Comparison of ENCODE assay signal across 8 mouse cellular contexts in genomic region chr5:136961983-136962461, GRCm38 (mm10). TPM values are rescaled to one million over a fixed set of nuclear protein-coding genes. Genes with fewer than 3 reads are reported as not detected.
DNase-seq lines count a peak whose midpoint lies in the region; ATAC-seq and TF ChIP-seq lines count a peak whose summit lies in the region.

No protein-coding gene starts in this region.

- peak overlapping the region; percentile 74 for H3K9ac ChIP-seq in forebrain, embryonic 13.5 days
- peak overlapping the region; percentile 80 for H3K9ac ChIP-seq in liver, postnatal 0 days (replicated peaks)
- peak overlapping the region; percentile 67 for H3K9ac ChIP-seq in neural tube, embryonic 14.5 days (replicated peaks; ENCODE audit: low read depth, low read length)

- peak; percentile 86 for DNase-seq in c-Kit-positive CD71-positive TER-119-positive erythroid progenitor cells, embryonic 14.5 days (ENCODE audit: low spot score)
- peak; percentile 94 to 95 for DNase-seq in heart, postnatal 10 days
- peak; percentile 88 for DNase-seq in large intestine, adult 2 months (ENCODE audit: low read depth, low spot score)
- DNase-seq in liver, postnatal 0 days, result peak; percentile 92
- DNase-seq in testis, postnatal 10 days (ENCODE audit: low spot score), result peak; percentile 92

- peak; percentile 93 for ATAC-seq in forebrain, embryonic 13.5 days
- peak; percentile 91 for ATAC-seq in liver, postnatal 0 days
- ATAC-seq in neural tube, embryonic 14.5 days (ENCODE audit: low read depth), result peak; percentile 90

- H3K27ac ChIP-seq in forebrain, embryonic 13.5 days, result peak overlapping the region; percentile 87
- peak overlapping the region; percentile 92 for H3K27ac ChIP-seq in liver, postnatal 0 days (ENCODE audit: low read depth)
- H3K27ac ChIP-seq in neural tube, embryonic 14.5 days (ENCODE audit: low read depth, low read length), result peak overlapping the region; percentile 86

- H3K4me1 ChIP-seq in E14TG2a.4 (replicated peaks; ENCODE audit: low read depth, low read length), result peaks cover 92% of the 10 kb centered on the region
- H3K4me1 ChIP-seq in forebrain, embryonic 13.5 days, result peaks cover 16% of the 10 kb centered on the region
- H3K4me1 ChIP-seq in liver, postnatal 0 days (ENCODE audit: insufficient read depth), result peaks cover 42% of the 10 kb centered on the region
- peaks cover 5% of the 10 kb centered on the region; the same call in 1 of the 2 replicates for H3K4me1 ChIP-seq in neural tube, embryonic 14.5 days (ENCODE audit: control insufficient read depth, insufficient read depth, low read length)

- H3K4me3 ChIP-seq in E14TG2a.4 (replicated peaks; ENCODE audit: low read length), result peak overlapping the region; percentile 85
- peak overlapping the region; percentile 60 for H3K4me3 ChIP-seq in forebrain, embryonic 13.5 days
- peak overlapping the region; percentile 76 for H3K4me3 ChIP-seq in liver, postnatal 0 days (ENCODE audit: low read depth, low read length)
- peak overlapping the region; percentile 66 for H3K4me3 ChIP-seq in neural tube, embryonic 14.5 days (ENCODE audit: low read depth, low read length)

- no peaks in the 10 kb centered on the region for H3K9me3 ChIP-seq in E14TG2a.4 (ENCODE audit: low read length)
- no peaks in the 10 kb centered on the region for H3K9me3 ChIP-seq in forebrain, embryonic 13.5 days (replicated peaks)
- H3K9me3 ChIP-seq in liver, postnatal 0 days (ENCODE audit: low read length), result no peaks in the 10 kb centered on the region
- no peaks in the 10 kb centered on the region for H3K9me3 ChIP-seq in neural tube, embryonic 14.5 days (ENCODE audit: control insufficient read depth, low read length)

- peaks cover 67% of the 10 kb centered on the region for H3K36me3 ChIP-seq in E14TG2a.4 (ENCODE audit: insufficient read depth, low read length)
- H3K36me3 ChIP-seq in forebrain, embryonic 13.5 days (ENCODE audit: poor library complexity, severe bottlenecking), result peaks cover 48% of the 10 kb centered on the region
- H3K36me3 ChIP-seq in liver, postnatal 0 days (replicated peaks; ENCODE audit: insufficient read depth, low read length), result peaks cover 29% of the 10 kb centered on the region
- peaks cover 29% of the 10 kb centered on the region for H3K36me3 ChIP-seq in neural tube, embryonic 14.5 days (ENCODE audit: control insufficient read depth, insufficient read depth, low read length)

- 0% methylated on average over 20 of the region's 20 CpGs for WGBS in forebrain, embryonic 13.5 days
- under 1% methylated on average over 20 of the region's 20 CpGs for WGBS in large intestine, adult 2 months
- WGBS in liver, postnatal 0 days (ENCODE audit: insufficient replicate concordance), result under 1% methylated on average over 20 of the region's 20 CpGs
- under 1% methylated on average over 20 of the region's 20 CpGs for WGBS in neural tube, embryonic 14.5 days

- peak overlapping the region; percentile 73 for H3K4me2 ChIP-seq in forebrain, embryonic 13.5 days
- peak overlapping the region; percentile 84 for H3K4me2 ChIP-seq in liver, postnatal 0 days (ENCODE audit: low read depth, low read length)
- peak overlapping the region; percentile 74 for H3K4me2 ChIP-seq in neural tube, embryonic 14.5 days (ENCODE audit: low read depth, low read length)

- intact Hi-C loops in heart, postnatal 10 days (cut with DNase I), result no loop called here

- TF ChIP-seq CTCF in E14TG2a.4 (conservative IDR thresholded peaks at IDR 0.05; ENCODE audit: low read length), result no peak
- no peak for TF ChIP-seq CTCF in liver, postnatal 0 days (IDR thresholded peaks at IDR 0.05; ENCODE audit: low read depth)

- no peak; the same call in 1 of the 2 replicates for TF ChIP-seq EP300 in liver, postnatal 0 days (IDR thresholded peaks at IDR 0.05; ENCODE audit: low read depth)

- H3K27me3 ChIP-seq in E14TG2a.4 (ENCODE audit: insufficient read depth, low read length), result no peaks in the 10 kb centered on the region
- no peaks in the 10 kb centered on the region for H3K27me3 ChIP-seq in forebrain, embryonic 13.5 days
- H3K27me3 ChIP-seq in liver, postnatal 0 days (ENCODE audit: insufficient read depth, low read length), result no peaks in the 10 kb centered on the region
- H3K27me3 ChIP-seq in neural tube, embryonic 14.5 days (ENCODE audit: control insufficient read depth, insufficient read depth, low read length), result no peaks in the 10 kb centered on the region

RNA-seq across cellular contexts. Expression of gene Cldn15, which starts 4.4 kb away (rescaled TPM):
- 0.13 and 0.31 TPM in 2 replicates for polyA plus RNA-seq in forebrain, embryonic 13.5 days (2015; fragmentation: Nextera tagmentation; extraction: Ambion mirVana)
- total RNA-seq in heart, postnatal 10 days (2021), result 1 to 10 TPM; 5.8 to 8.1 TPM
- polyA plus RNA-seq in large intestine, adult 2 months (2012; rRNA removed), result 434 and 763 TPM in 2 replicates
- polyA plus RNA-seq in liver, postnatal 0 days (2015; fragmentation: Nextera tagmentation; extraction: Ambion mirVana), result 6.7 and 7.0 TPM in 2 replicates
- 0.12 and 0.39 TPM in 2 replicates for polyA plus RNA-seq in neural tube, embryonic 14.5 days (2014; fragmentation: Nextera tagmentation; extraction: Ambion mirVana)

RNA-seq across cellular contexts. Expression of gene Fis1, which starts 8.9 kb away (rescaled TPM):
- polyA plus RNA-seq in forebrain, embryonic 13.5 days (2015; fragmentation: Nextera tagmentation; extraction: Ambion mirVana), result 350 and 357 TPM in 2 replicates
- total RNA-seq in heart, postnatal 10 days (2021), result 100 to 1,000 TPM; 180 to 184 TPM
- 229 and 235 TPM in 2 replicates for polyA plus RNA-seq in large intestine, adult 2 months (2012; rRNA removed)
- polyA plus RNA-seq in liver, postnatal 0 days (2015; fragmentation: Nextera tagmentation; extraction: Ambion mirVana), result 173 and 176 TPM in 2 replicates
- 409 and 414 TPM in 2 replicates for polyA plus RNA-seq in neural tube, embryonic 14.5 days (2014; fragmentation: Nextera tagmentation; extraction: Ambion mirVana)

RNA-seq across cellular contexts. Expression of gene Plod3, which starts 24.8 kb away (rescaled TPM):
- 25.8 and 28.9 TPM in 2 replicates for polyA plus RNA-seq in forebrain, embryonic 13.5 days (2015; fragmentation: Nextera tagmentation; extraction: Ambion mirVana)
- 10 to 100 TPM; 45.0 to 47.1 TPM for total RNA-seq in heart, postnatal 10 days (2021)
- 29.6 and 33.8 TPM in 2 replicates for polyA plus RNA-seq in large intestine, adult 2 months (2012; rRNA removed)
- polyA plus RNA-seq in liver, postnatal 0 days (2015; fragmentation: Nextera tagmentation; extraction: Ambion mirVana), result 7.6 and 8.8 TPM in 2 replicates
- 30.5 and 34.5 TPM in 2 replicates for polyA plus RNA-seq in neural tube, embryonic 14.5 days (2014; fragmentation: Nextera tagmentation; extraction: Ambion mirVana)

RNA-seq across cellular contexts. Expression of gene Znhit1, which starts 25.8 kb away (rescaled TPM):
- 110 and 113 TPM in 2 replicates for polyA plus RNA-seq in forebrain, embryonic 13.5 days (2015; fragmentation: Nextera tagmentation; extraction: Ambion mirVana)
- 10 to 100 TPM; 51.6 to 53.4 TPM for total RNA-seq in heart, postnatal 10 days (2021)
- 90.2 and 93.7 TPM in 2 replicates for polyA plus RNA-seq in large intestine, adult 2 months (2012; rRNA removed)
- polyA plus RNA-seq in liver, postnatal 0 days (2015; fragmentation: Nextera tagmentation; extraction: Ambion mirVana), result 44.1 and 47.2 TPM in 2 replicates
- polyA plus RNA-seq in neural tube, embryonic 14.5 days (2014; fragmentation: Nextera tagmentation; extraction: Ambion mirVana), result 115 and 138 TPM in 2 replicates

RNA-seq across cellular contexts. Expression of gene Ift22, which starts 54.1 kb away (rescaled TPM):
- 123 and 126 TPM in 2 replicates for polyA plus RNA-seq in forebrain, embryonic 13.5 days (2015; fragmentation: Nextera tagmentation; extraction: Ambion mirVana)
- 10 to 100 TPM; 14.4 to 17.2 TPM for total RNA-seq in heart, postnatal 10 days (2021)
- polyA plus RNA-seq in large intestine, adult 2 months (2012; rRNA removed), result 25.1 and 26.3 TPM in 2 replicates
- polyA plus RNA-seq in liver, postnatal 0 days (2015; fragmentation: Nextera tagmentation; extraction: Ambion mirVana), result 9.8 and 11.5 TPM in 2 replicates
- polyA plus RNA-seq in neural tube, embryonic 14.5 days (2014; fragmentation: Nextera tagmentation; extraction: Ambion mirVana), result 113 and 119 TPM in 2 replicates

Comparison
In these comparisons a context has a peak if more than half of its experiments do, and no peak if none do; other contexts are left out.
1. Peak in every context shown above with its lines: DNase-seq, ATAC-seq, H3K4me3 ChIP-seq and H3K27ac ChIP-seq.
2. RNA of gene Cldn15, which starts 4.4 kb away (polyA plus RNA-seq): 434 to 763 TPM in large intestine, adult 2 months; 6.7 to 7.0 TPM in liver, postnatal 0 days, 0.13 to 0.31 TPM in forebrain, embryonic 13.5 days and 0.12 to 0.39 TPM in neural tube, embryonic 14.5 days; every median in the first group is over 10 times any median in the second.